Mouse (Mus musculus) small intestine, adult 2 months (tissue): ENCODE data around the gene Mknk1.

Source experiments
- CTCF ChIP-seq: fragments of 200-500 bp; IDR thresholded peaks from 2 replicates; pipeline ENCODE4 v1.5.1; 2012; ENCODE audit warnings: low read depth, mild to moderate bottlenecking, control low read depth, inconsistent platforms, low read length, moderate library complexity, mixed read lengths; ENCODE audit not compliant: insufficient replicate concordance, insufficient read length; ENCODE audit errors: extremely low read depth
- POLR2A ChIP-seq: fragments of 200-500 bp; IDR thresholded peaks from 2 replicates; pipeline ENCODE4 v1.6.1; 2012; ENCODE audit warnings: low read depth, mild to moderate bottlenecking, control low read depth, inconsistent platforms, low read length, moderate library complexity

DNA sequence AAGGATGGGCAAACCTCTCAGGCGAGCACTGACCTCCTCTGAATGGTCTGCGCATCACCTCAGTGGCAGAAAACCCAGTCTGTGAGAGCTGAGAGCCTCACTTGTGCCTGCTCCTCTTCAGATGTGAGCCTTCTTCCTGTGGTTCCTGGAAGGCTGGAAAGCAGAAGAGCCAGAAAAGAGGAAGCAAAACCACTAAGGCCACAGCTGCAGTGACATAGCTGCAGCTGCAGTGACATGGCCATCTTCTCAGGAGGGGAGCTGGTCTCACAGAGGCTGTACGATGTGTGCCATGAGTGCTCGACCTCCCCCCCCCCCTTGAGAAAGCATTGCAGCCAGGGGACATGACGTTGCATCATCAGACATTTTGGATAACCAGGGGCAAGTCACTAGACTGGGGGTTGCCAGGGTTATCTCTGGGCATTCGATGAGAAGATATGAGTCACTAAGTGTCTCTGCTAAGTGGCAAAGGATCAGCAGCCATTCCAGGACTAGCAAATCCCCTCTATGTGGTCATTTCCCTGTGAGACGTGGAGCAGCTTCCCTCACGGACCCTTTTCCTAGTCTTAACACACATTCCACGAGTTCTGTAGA, 18.4 kb downstream of the Mknk1 start:
- TF ChIP-seq POLR2A (no peak), CTCF (no peak)
